8 mouse cellular contexts compared by ENCODE assay signal in genomic region chr16:96191531-96192506, GRCm38 (mm10). TPM values are rescaled to one million over a fixed set of nuclear protein-coding genes. Genes with fewer than 3 reads are reported as not detected.
DNase-seq lines count a peak whose midpoint lies in the region; ATAC-seq lines count a peak whose summit lies in the region.

Gene Lca5l, minus strand, starts transcription at chr16:96192271.

- DNase-seq in NIH3T3 (ENCODE audit: low read depth), result peak; percentile 99
- peak; percentile 100 for DNase-seq in cerebellum, postnatal 10 days
- DNase-seq in frontal cortex, postnatal 10 days (ENCODE audit: low spot score in 2 of 2), result peak; percentile 98 to 99
- peak; percentile 99 for DNase-seq in layer of hippocampus, postnatal 14 days (ENCODE audit: low spot score in 2 of 2)
- peak; percentile 100 for DNase-seq in lung, postnatal 14 days
- peak; percentile 98 for DNase-seq in retina, adult 2 months (ENCODE audit: low read depth, low spot score)
- DNase-seq in thymus, postnatal 36 days, result peak; percentile 98 to 99

- under 1% methylated on average over 77 of the region's 77 CpGs for WGBS in hindbrain, embryonic 12.5 days

- peak within 1 kb of the TSS; percentile 71 for H3K27ac ChIP-seq in hindbrain, embryonic 12.5 days

- H3K9ac ChIP-seq in hindbrain, embryonic 12.5 days, result peak within 1 kb of the TSS; percentile 83

- H3K4me1 ChIP-seq in hindbrain, embryonic 12.5 days, result peaks cover 5% of the 10 kb centered on the region; the same call in 1 of the 2 replicates

- H3K4me2 ChIP-seq in hindbrain, embryonic 12.5 days (replicated peaks), result peak within 1 kb of the TSS; percentile 70

- peak within 1 kb of the TSS; percentile 86 for H3K4me3 ChIP-seq in hindbrain, embryonic 12.5 days

- H3K9me3 ChIP-seq in hindbrain, embryonic 12.5 days (replicated peaks), result no peaks in the 10 kb centered on the region

- ATAC-seq in hindbrain, embryonic 12.5 days (ENCODE audit: low FRiP score), result peak; percentile 98

- no peaks in the 10 kb centered on the region for H3K36me3 ChIP-seq in hindbrain, embryonic 12.5 days

- peaks cover 3% of the 10 kb centered on the region; the same call in 1 of the 2 replicates for H3K27me3 ChIP-seq in hindbrain, embryonic 12.5 days

RNA-seq across cellular contexts. Expression of gene Lca5l, which starts in this region (rescaled TPM):
- polyA plus RNA-seq in hindbrain, embryonic 12.5 days (2016; fragmentation: Nextera tagmentation; extraction: Ambion mirVana), result 1.6 TPM in 2 replicates
- 1 to 10 TPM; 1.3 to 1.8 TPM for total RNA-seq in layer of hippocampus, postnatal 14 days (2021)

Comparison
In these comparisons a context has a peak if more than half of its experiments do, and no peak if none do; other contexts are left out.
1. Peak in every context shown above with its lines: DNase-seq, ATAC-seq, H3K4me3 ChIP-seq and H3K27ac ChIP-seq.